Mouse (Mus musculus) C2C12 (cell line): Measurements from ENCODE around the gene Rbfox2.

ENCODE experiments used
- CEBPB ChIP-seq: IDR thresholded peaks from one replicate; pipeline ENCODE4 v1.6.1; 2011; ENCODE audit warnings: low read depth, mild to moderate bottlenecking, control low read depth, moderate library complexity
- CTCF ChIP-seq: IDR thresholded peaks from one replicate; pipeline ENCODE4 v1.5.1; 2011; ENCODE audit not compliant: control insufficient read depth, insufficient read depth, insufficient read length
- MAX ChIP-seq: IDR thresholded peaks from one replicate; pipeline ENCODE4 v1.6.1; 2011; ENCODE audit warnings: mild to moderate bottlenecking, control low read depth
- MYOG ChIP-seq: IDR thresholded peaks from one replicate; pipeline ENCODE4 v1.6.1; 2011; ENCODE audit not compliant: control insufficient read depth, insufficient read length; ENCODE audit errors: extremely low read depth
- USF1 ChIP-seq: IDR thresholded peaks from one replicate; pipeline ENCODE4 v1.6.1; 2011; ENCODE audit warnings: low read depth, mild to moderate bottlenecking, control low read depth, moderate library complexity

- TF ChIP-seq MAX (peak; percentile 36), CTCF (peak; percentile 79), USF1 (no peak), MYOG (no peak), CEBPB (peak; percentile 46)
Measured at GRCm38 (mm10) chr15:77220137-77220536, 86.7 kb downstream of the Rbfox2 start.
